Mouse (Mus musculus) limb, embryonic 13.5 days (tissue): ENCODE measurements around the gene Piwil1. TPM values are rescaled to one million over a fixed set of nuclear protein-coding genes. Genes with fewer than 3 reads are reported as not detected.
"Not testable (repeated sequence)": the region's sequence is repeated elsewhere in the genome, so short reads cannot be mapped to it uniquely, and the experiment has no call there.

Experiments
- ATAC-seq: fragments of 200-750 bp; cut with Nextera tagmentation; 2 replicates; pipeline ENCODE4 v1.8.0; 2017; ENCODE audit warnings: low read depth, moderate number of reproducible peaks, moderate TSS enrichment; ENCODE audit not compliant: low FRiP score
- H3K27ac ChIP-seq: fragments of 300-500 bp; sonication (generic); 2 replicates; pipeline ENCODE4 v1.5.1; 2015; ENCODE audit warnings: inconsistent platforms, mild to moderate bottlenecking, moderate library complexity
- H3K27me3 ChIP-seq: fragments of 300-500 bp; sonication (generic); 2 replicates; pipeline ENCODE4 v1.6.1; 2015; ENCODE audit warnings: mild to moderate bottlenecking, inconsistent platforms
- H3K36me3 ChIP-seq: fragments of 300-500 bp; sonication (generic); 2 replicates; pipeline ENCODE4 v1.6.1; 2015; ENCODE audit warnings: inconsistent platforms, mild to moderate bottlenecking, moderate library complexity
- H3K4me1 ChIP-seq: fragments of 300-500 bp; sonication (generic); 2 replicates; pipeline ENCODE4 v1.6.1; 2015; ENCODE audit warnings: inconsistent platforms
- H3K4me2 ChIP-seq: fragments of 300-500 bp; sonication (generic); replicated peaks from 2 replicates; pipeline ENCODE4 v1.6.1; 2015; ENCODE audit warnings: inconsistent platforms, mild to moderate bottlenecking, moderate library complexity
- H3K4me3 ChIP-seq: fragments of 300-500 bp; sonication (generic); 2 replicates; pipeline ENCODE4 v1.5.1; 2015; ENCODE audit warnings: moderate library complexity, mild to moderate bottlenecking, inconsistent platforms
- H3K9ac ChIP-seq: fragments of 300-500 bp; sonication (generic); 2 replicates; pipeline ENCODE4 v1.6.1; 2015; ENCODE audit warnings: mild to moderate bottlenecking, inconsistent platforms
- H3K9me3 ChIP-seq: fragments of 300-500 bp; sonication (generic); 2 replicates; pipeline ENCODE4 v1.6.1; 2016; ENCODE audit warnings: inconsistent platforms
- WGBS: fragments of 180-500 bp; shearing (Covaris S2); methylation state at CpG from one replicate; pipeline ENCODE4 v1.1.7; 2015; 5-methylcytosine and 5-hydroxymethylcytosine counted together
- polyA plus RNA-seq: library from polyadenylated mRNA; unstranded; fragments of >200 nt; fragmentation: Nextera tagmentation; extraction: Ambion mirVana; gene quantifications from 2 replicates; pipeline ENCODE4 v1.2.1, GENCODE M21; 2015

Gene Piwil1
- polyA plus RNA-seq, 1 experiment from 2014 or later = not detected

GRCm38 (mm10) chr5:128711847-128712246, 9.5 kb downstream of the Piwil1 start:
- H3K27ac ChIP-seq = no peak overlapping the region
- 85% methylated on average over 6 of the region's 6 CpGs for WGBS
- no peak for ATAC-seq

GRCm38 (mm10) chr5:128715171-128715570, 12.8 kb downstream of the Piwil1 start:
- Histone ChIP-seq H3K4me2 (no peak overlapping the region), H3K4me3 (no peak overlapping the region), H3K4me1 (no peaks in the 10 kb centered on the region), H3K36me3 (no peaks in the 10 kb centered on the region), H3K27me3 (no peaks in the 10 kb centered on the region), H3K9ac (no peak overlapping the region), H3K27ac (no peak overlapping the region), H3K9me3 (no peaks in the 10 kb centered on the region)
- ATAC-seq = no peak
- 77% methylated on average over 16 of the region's 16 CpGs for WGBS

More at GRCm38 (mm10) chr5:128711847-128712246, 9.5 kb downstream of the Piwil1 start:
- Histone ChIP-seq H3K4me3 (no peak overlapping the region), H3K4me1 (no peaks in the 10 kb centered on the region), H3K36me3 (no peaks in the 10 kb centered on the region), H3K4me2 (no peak overlapping the region), H3K9me3 (no peaks in the 10 kb centered on the region), H3K9ac (no peak overlapping the region), H3K27me3 (no peaks in the 10 kb centered on the region)

GRCm38 (mm10) chr5:128720461-128720860, 18.1 kb downstream of the Piwil1 start:
- H3K4me3 ChIP-seq, H3K4me2 ChIP-seq, ATAC-seq, H3K36me3 ChIP-seq, H3K9ac ChIP-seq, H3K27me3 ChIP-seq, H3K9me3 ChIP-seq, H3K27ac ChIP-seq, H3K4me1 ChIP-seq: not testable (repeated sequence)
- 90% methylated on average over 11 of the region's 11 CpGs for WGBS

- Histone ChIP-seq H3K27me3 (no peaks in the 10 kb centered on the region), H3K4me1 (no peaks in the 10 kb centered on the region), H3K9me3 (no peaks in the 10 kb centered on the region), H3K36me3 (no peaks in the 10 kb centered on the region), H3K9ac (no peak overlapping the region), H3K27ac (no peak overlapping the region), H3K4me2 (no peak overlapping the region), H3K4me3 (no peak overlapping the region)
- WGBS = 67% methylated on average over 5 of the region's 5 CpGs
- ATAC-seq = no peak
Observed at GRCm38 (mm10) chr5:128729341-128729740, 27.0 kb downstream of the Piwil1 start.

GRCm38 (mm10) chr5:128730634-128731033, 28.3 kb downstream of the Piwil1 start:
- Histone ChIP-seq H3K9ac (no peak overlapping the region), H3K27ac (no peak overlapping the region), H3K4me3 (no peak overlapping the region), H3K9me3 (no peaks in the 10 kb centered on the region), H3K4me1 (no peaks in the 10 kb centered on the region), H3K27me3 (no peaks in the 10 kb centered on the region), H3K4me2 (no peak overlapping the region), H3K36me3 (no peaks in the 10 kb centered on the region)
- WGBS = 46% methylated on average over 5 of the region's 5 CpGs
- no peak for ATAC-seq

- no peaks in the 10 kb centered on the region for H3K4me1 ChIP-seq
- H3K9me3 ChIP-seq = no peaks in the 10 kb centered on the region
- ATAC-seq = no peak
- H3K4me2 ChIP-seq = no peak overlapping the region
- H3K4me3 ChIP-seq = no peak overlapping the region
- no peak overlapping the region for H3K27ac ChIP-seq
- 0 out of 2 replicates have a peak, but pooled peaks cover 6% of the 10 kb centered on the region for H3K27me3 ChIP-seq
- H3K9ac ChIP-seq = no peak overlapping the region
- no peaks in the 10 kb centered on the region for H3K36me3 ChIP-seq
- WGBS = 71% methylated on average over 11 of the region's 11 CpGs
Observed at GRCm38 (mm10) chr5:128732416-128733014, 30.2 kb downstream of the Piwil1 start.

GRCm38 (mm10) chr5:128733955-128734354, 31.6 kb downstream of the Piwil1 start:
- H3K4me3 ChIP-seq = no peak overlapping the region
- H3K27me3 ChIP-seq = 0 out of 2 replicates have a peak, but pooled peaks cover 6% of the 10 kb centered on the region
- H3K4me1 ChIP-seq = no peaks in the 10 kb centered on the region
- no peak overlapping the region for H3K4me2 ChIP-seq
- no peak overlapping the region for H3K9ac ChIP-seq
- no peak for ATAC-seq
- WGBS = 3% methylated on average over 6 of the region's 6 CpGs
- no peak overlapping the region for H3K27ac ChIP-seq
- no peaks in the 10 kb centered on the region for H3K36me3 ChIP-seq
- no peaks in the 10 kb centered on the region for H3K9me3 ChIP-seq

GRCm38 (mm10) chr5:128735921-128736320, 33.6 kb downstream of the Piwil1 start:
- WGBS = 78% methylated on average over 22 of the region's 22 CpGs
- Histone ChIP-seq H3K9me3 (no peaks in the 10 kb centered on the region), H3K4me1 (no peaks in the 10 kb centered on the region), H3K27ac (no peak overlapping the region), H3K36me3 (no peaks in the 10 kb centered on the region), H3K4me3 (no peak overlapping the region), H3K4me2 (no peak overlapping the region), H3K27me3 (peaks cover 9% of the 10 kb centered on the region; the same call in 1 of the 2 replicates), H3K9ac (no peak overlapping the region)
- ATAC-seq = no peak

- Histone ChIP-seq H3K9me3 (no peaks in the 10 kb centered on the region), H3K36me3 (no peaks in the 10 kb centered on the region), H3K9ac (no peak overlapping the region), H3K27me3 (peaks cover 9% of the 10 kb centered on the region; the same call in 1 of the 2 replicates), H3K4me1 (no peaks in the 10 kb centered on the region), H3K4me3 (no peak overlapping the region), H3K27ac (no peak overlapping the region), H3K4me2 (no peak overlapping the region)
- 47% methylated on average over 16 of the region's 17 CpGs for WGBS
- ATAC-seq = no peak
Observed at GRCm38 (mm10) chr5:128739168-128739837, 37.0 kb downstream of the Piwil1 start.

- no peak overlapping the region for H3K9ac ChIP-seq
- H3K4me2 ChIP-seq = no peak overlapping the region
- ATAC-seq = no peak
- H3K27ac ChIP-seq = no peak overlapping the region
- H3K4me3 ChIP-seq = no peak overlapping the region
- no peaks in the 10 kb centered on the region for H3K9me3 ChIP-seq
- no peaks in the 10 kb centered on the region for H3K4me1 ChIP-seq
- 35% methylated on average over 8 of the region's 8 CpGs for WGBS
- peaks cover 9% of the 10 kb centered on the region; the same call in 1 of the 2 replicates for H3K27me3 ChIP-seq
- H3K36me3 ChIP-seq = no peaks in the 10 kb centered on the region
Observed at GRCm38 (mm10) chr5:128739838-128740171, 37.5 kb downstream of the Piwil1 start.

GRCm38 (mm10) chr5:128744351-128744750, 42.0 kb downstream of the Piwil1 start:
- Histone ChIP-seq H3K27ac (no peak overlapping the region), H3K9me3 (no peaks in the 10 kb centered on the region), H3K9ac (no peak overlapping the region), H3K4me1 (no peaks in the 10 kb centered on the region), H3K27me3 (peaks cover 3% of the 10 kb centered on the region; the same call in 1 of the 2 replicates), H3K4me2 (no peak overlapping the region), H3K36me3 (no peaks in the 10 kb centered on the region), H3K4me3 (no peak overlapping the region)
- ATAC-seq = no peak
- 84% methylated on average over 6 of the region's 6 CpGs for WGBS

- Histone ChIP-seq H3K4me1 (no peaks in the 10 kb centered on the region), H3K4me2 (no peak overlapping the region), H3K9ac (no peak overlapping the region), H3K27ac (no peak overlapping the region), H3K27me3 (no peaks in the 10 kb centered on the region), H3K9me3 (no peaks in the 10 kb centered on the region), H3K4me3 (no peak overlapping the region), H3K36me3 (no peaks in the 10 kb centered on the region)
- no peak for ATAC-seq
- 80% methylated on average over 9 of the region's 9 CpGs for WGBS
Observed at GRCm38 (mm10) chr5:128745206-128745605, 42.9 kb downstream of the Piwil1 start.

GRCm38 (mm10) chr5:128746261-128746660, 43.9 kb downstream of the Piwil1 start:
- no peaks in the 10 kb centered on the region for H3K4me1 ChIP-seq
- WGBS = 87% methylated on average over 8 of the region's 8 CpGs
- no peak overlapping the region for H3K9ac ChIP-seq
- no peak overlapping the region for H3K4me2 ChIP-seq
- no peaks in the 10 kb centered on the region for H3K36me3 ChIP-seq
- H3K27ac ChIP-seq = no peak overlapping the region
- H3K4me3 ChIP-seq = no peak overlapping the region
- H3K27me3 ChIP-seq = no peaks in the 10 kb centered on the region
- no peak for ATAC-seq
- H3K9me3 ChIP-seq = no peaks in the 10 kb centered on the region
